Mouse (Mus musculus): ENCODE data around the gene Lrrc23.
"Not testable (repeated sequence)": the region's sequence is repeated elsewhere in the genome, so short reads cannot be mapped to it uniquely, and the experiment has no call there.

Lrrc23 gene

GRCm38 (mm10) chr6:124807986-124808357 is 28.4 kb upstream of the Lrrc23 start:
- in situ Hi-C loops (cut with MboI), result no loop called here

GRCm38 (mm10) chr6:124807366-124807765 is 27.8 kb upstream of the Lrrc23 start:
- in situ Hi-C loops (cut with MboI), result no loop called here

DNA sequence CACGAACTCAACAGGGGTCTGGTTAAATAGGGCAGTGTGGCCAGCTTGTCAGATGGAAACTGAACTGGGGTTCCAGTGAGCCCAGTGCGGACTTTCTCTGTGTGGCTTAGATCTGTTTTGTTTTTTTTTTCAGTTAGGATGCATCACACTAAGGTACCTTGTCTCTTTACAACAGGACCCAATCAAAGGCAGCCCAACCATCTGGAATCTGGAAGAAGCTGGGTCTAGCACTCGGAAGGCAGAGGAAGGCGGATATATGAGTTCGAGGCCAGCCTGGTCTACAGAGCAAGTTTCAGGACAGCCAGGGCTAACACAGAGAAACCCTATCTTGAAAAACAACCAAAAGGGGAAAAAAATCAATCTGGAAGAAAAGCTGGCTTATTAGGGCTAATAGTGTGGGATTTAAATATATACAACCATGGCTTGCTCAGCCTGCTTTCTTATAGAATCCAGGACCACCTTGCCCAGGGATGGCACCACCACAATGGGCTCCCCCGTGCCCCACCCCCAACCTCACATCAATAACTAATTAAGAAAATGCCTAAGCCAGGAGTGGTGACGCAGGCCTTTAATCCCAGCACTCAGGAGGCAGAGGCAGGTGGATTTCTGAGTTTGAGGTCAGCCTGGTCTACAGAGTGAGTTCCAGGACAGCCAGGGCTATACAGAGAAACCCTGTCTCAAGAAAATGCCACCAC is 27.1 kb upstream of the Lrrc23 start:
- in situ Hi-C loops (cut with MboI), result no loop called here

DNA sequence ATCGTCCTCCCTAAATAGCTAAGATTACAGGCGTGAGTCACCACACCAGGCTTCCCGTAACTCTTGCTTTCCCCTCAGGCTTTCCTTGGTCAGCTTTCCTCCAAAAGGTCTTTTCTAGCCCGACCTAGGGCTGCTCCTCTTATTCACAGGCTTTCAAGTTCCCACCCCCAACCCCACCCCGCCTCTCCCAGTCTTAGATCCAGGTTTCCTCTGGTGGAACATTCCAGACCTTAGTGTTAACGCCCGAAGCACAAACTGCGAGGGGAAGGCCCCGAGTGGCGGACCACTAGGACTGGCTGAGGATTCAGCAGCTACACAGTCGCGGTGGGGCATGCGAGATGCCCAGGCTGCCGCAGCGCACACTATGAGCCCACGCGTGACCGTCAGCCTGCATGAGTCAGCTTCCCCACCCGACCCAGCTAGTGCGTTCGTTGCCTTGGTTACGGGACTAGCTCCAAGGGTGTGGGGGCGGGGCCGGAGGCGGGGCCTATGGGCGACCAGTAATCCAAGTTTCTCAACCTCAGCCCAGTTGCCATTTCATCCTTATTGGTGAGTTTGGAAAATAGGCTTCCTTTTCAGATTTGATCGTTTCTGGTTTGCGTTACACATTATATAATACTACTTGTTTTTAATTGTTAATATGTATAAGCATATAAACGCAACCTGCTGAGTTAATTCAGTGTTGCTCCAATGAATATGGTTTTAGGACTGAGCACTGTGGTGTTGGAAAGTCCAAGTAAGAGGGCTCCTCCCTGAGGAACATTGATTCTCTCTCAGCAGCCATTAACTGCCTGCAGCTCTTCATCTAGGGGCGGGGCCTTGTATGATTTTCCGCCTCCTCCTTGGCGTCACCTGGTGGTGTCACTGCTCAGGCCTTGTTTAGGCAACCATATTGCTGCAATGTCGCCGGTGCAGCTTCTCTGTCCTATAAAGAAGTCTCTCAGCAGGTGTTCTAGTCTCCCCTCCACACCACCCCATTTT is 26.1 kb upstream of the Lrrc23 start:
- in situ Hi-C loops (cut with MboI), result no loop called here

DNA sequence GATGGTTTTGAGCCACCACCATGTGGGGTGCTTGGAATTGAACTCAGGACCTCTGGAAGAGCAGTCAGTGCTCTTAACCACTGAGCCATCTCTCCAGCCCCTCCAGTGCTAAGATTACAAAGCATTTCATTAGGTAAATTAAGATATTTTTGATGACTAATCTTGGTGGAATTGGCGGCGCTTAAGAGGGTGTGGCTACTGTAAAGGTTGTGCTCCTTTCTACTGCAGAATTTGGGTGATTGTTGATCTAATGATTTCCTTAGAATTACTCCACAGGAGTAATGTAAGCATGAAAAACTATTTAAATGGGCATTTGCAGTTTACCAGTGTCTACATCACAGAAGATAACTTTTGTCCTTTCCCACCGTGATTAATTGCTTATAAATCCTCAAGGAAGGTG is 24.8 kb upstream of the Lrrc23 start:
- in situ Hi-C loops (cut with MboI), result no loop called here

DNA sequence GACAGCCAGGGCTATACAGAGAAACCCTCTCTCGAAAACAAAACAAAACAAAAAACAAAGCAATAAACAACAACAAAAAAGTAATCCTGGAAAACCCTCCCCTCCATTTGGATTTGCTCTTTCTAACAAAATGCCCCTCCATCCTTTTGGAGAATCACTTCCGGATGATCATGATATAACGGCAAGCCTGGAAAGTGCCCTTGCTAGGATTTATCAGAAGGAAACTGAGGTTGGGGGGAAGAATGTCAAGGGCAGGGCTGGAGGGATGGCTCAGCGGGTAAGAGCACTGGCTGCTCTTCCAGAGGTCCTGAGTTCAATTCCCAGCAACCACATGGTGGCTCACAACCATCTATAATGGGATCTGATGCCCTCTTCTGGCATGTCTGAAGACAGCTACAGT is 24.2 kb upstream of the Lrrc23 start:
- in situ Hi-C loops (cut with MboI), result not testable (repeated sequence)

- in situ Hi-C loops (cut with MboI), result no loop called here
These were observed 23.5 kb upstream of the Lrrc23 start for GRCm38 (mm10) chr6:124803061-124803460.

DNA sequence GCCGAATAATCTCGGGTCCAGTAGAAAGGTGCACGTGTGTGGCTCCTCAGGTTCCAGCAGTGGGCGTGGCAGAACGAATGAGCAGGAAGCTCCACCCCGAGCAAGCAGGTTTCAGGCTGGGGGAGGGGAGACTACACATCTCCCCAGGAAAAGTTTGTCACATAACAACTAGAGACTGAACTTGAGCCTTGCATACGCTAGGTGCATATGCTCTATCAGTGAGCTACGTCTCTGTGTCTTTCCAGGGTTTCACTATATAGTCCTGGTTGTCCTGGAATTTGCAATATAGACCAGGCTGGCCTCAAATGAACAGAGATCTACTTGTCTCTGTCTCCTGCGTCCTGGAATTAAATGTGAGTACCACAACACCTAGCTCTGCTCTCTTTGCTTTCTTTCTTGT is 22.9 kb upstream of the Lrrc23 start:
- in situ Hi-C loops (cut with MboI), result not testable (repeated sequence)

GRCm38 (mm10) chr6:124796200-124796599 is 16.7 kb upstream of the Lrrc23 start:
- in situ Hi-C loops (cut with MboI), result no loop called here

- in situ Hi-C loops (cut with MboI), result no loop called here
These were observed 16.3 kb upstream of the Lrrc23 start for GRCm38 (mm10) chr6:124795781-124796180.

DNA sequence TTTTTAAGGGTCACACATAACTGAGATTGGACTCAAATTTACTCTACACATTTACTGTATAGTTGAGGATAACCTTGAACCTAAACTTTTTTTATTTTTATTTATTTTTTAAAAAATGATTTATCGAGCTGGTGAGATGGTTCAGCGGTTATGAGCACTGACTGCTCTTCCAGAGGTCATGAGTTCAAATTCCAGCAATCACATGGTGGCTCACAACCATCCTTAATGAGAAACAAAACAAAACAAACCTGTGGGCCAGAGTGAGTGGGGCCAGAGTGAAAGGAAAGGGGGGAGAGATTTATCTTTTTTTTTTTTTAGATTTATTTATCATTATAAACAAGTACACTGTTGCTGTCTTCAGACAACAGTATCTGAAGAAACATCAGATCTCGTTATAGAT is 12.4 kb upstream of the Lrrc23 start:
- in situ Hi-C loops (cut with MboI), result no loop called here

DNA sequence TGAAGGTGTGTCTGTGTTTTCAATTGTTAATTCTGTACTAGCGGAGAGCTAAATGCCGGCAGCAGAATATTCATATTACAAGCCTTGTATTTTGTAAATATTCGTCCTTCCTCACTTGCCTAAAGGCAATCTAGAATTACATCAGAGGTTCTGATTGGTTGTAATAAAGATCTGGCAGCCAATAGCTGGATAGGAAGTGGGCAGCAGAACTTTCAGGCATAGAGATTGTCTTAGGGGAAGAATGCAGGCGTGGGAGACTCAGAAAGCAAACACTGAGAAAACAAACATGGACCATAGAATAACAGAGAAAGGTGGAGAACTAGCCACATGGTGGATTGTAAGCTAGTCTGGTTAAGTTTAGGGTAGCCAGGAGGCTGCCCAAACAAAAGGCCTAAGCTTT is 10.6 kb upstream of the Lrrc23 start:
- in situ Hi-C loops (cut with MboI), result no loop called here

DNA sequence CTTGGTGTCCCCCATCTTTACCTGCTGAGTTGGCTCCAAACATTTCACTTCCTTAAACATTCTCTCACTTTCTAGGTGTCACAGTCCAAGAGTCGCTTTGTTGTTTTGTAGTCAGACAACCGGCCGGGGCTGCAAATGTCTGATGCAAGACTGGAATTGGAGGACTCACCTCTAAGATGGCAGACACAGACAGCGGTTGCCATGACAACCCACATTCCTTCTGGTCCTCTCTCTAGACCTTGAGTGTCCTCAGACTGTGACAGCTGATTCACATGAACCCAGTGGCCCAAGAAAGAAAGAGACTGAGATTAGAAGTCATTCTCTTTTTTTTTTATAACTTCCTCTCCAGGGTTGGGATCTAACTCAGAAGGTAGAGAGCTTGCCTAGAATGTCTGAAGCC is 10.0 kb upstream of the Lrrc23 start:
- in situ Hi-C loops (cut with MboI), result no loop called here

DNA sequence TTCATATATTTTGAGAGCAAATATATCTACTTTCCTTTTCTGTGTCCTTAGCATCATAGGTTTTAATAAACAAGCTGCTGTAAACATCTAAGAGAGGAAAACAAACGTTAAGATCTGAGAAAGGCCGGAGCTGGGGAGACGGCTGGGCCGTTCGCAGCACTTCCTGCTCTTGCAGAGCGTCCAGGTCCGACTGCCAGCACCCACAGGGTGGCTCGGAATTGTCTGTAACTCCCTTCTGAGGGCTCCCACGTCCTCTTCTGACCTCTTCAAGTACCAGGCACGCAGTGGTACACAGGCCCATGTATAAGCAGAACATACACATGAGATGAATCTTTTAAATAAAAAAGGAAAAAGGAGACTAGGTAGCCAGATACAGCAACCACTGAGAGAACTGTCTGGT is 8.2 kb upstream of the Lrrc23 start:
- in situ Hi-C loops (cut with MboI), result no loop called here

DNA sequence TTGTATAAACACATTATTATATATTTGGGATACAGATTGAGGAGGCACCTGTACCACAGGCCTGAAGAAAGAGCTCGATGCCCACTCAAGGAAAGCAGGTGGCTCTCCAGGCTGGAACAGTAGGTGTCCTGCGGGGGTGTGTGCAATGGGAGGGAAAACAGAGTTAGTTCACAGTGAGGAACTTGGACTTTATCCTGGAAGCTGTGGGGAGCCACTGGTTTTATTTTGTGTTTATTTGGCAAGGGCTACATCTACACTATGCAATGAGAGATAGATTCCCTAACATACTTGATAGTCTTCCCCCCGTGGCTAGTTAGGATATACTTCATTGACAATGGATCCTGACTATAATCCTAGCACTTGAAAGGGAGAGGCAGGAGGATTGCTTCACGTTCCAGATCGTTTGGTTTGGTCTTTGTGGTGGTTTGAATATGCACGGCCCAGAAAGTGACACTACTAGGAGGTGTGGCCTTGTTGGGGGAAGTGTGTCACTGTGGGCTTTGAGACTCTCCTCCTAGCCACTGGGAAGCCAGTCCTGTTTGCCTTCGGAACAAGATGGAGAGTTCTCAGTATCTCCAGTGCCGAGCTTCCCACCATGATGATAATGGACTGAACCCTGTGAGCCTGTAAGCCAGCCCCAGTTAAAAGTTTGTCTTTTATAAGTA is 7.4 kb upstream of the Lrrc23 start:
- in situ Hi-C loops (cut with MboI), result no loop called here

GRCm38 (mm10) chr6:124782436-124782835 is 2.9 kb upstream of the Lrrc23 start:
- in situ Hi-C loops (cut with MboI), result no loop called here

DNA sequence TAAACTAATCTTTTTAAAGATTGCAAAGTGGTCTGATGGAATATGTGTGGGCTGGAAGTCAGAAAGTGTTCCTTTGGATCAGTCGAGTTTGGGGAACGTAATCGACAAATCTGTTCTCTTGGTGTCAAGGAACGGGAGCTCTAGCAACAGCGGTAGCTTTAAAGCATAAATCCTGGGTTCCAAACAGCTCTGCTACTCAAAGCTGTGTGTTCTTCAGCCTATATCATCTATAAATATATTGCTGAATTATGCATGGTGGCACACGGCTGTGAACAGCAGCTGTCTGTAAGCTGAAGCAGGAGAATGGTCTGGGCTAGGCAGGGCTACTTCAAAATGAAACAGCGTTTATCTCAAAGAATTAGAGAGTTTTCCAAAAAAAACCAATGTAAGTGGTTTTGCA is 1.4 kb upstream of the Lrrc23 start:
- in situ Hi-C loops (cut with MboI), result no loop called here

DNA sequence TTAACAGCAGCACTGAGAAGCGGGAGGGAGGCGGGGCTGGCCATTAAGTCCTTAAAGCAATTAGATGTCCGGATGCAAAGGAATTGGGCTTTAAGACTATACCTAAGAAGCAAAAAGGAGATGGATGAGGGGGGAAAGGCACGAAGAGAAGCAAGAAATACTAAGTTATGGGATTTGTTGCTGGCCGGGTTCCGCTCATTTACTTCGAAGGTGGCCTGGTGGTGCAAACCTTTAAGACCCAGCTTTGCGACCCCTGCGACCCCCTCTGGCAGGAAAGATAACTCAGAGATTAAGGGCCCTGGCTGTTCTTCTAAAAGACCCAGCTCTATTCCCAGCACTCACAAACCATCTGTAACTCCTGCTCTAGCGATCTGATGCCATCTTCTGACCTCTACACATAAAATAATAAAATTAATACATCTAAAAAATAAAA is 473 bp upstream of the Lrrc23 start:
- in situ Hi-C loops (cut with MboI), result no loop called here

DNA sequence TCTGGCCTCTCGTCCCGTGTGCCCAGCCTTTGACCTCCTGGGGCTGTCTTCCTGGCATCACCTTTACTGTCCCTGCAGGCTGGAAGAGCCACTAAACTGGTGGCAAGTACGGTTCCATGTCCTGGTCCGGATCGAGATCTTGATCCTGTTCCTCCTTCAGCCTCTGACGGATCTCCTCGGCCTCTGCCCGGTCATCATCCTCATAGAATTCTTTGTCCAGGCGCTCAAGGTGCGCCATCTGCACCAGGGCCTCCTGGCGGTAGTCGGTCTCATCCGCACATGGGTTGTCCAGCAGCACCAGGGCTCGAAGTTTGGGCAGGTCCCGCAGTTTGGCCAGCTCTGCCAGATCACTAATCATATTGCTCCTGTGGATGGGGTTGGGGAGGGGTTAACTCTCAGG is 9.0 kb downstream of the Lrrc23 start:
- in situ Hi-C loops (cut with MboI), result no loop called here

GRCm38 (mm10) chr6:124770013-124770412 is 9.5 kb downstream of the Lrrc23 start:
- in situ Hi-C loops (cut with MboI), result no loop called here

DNA sequence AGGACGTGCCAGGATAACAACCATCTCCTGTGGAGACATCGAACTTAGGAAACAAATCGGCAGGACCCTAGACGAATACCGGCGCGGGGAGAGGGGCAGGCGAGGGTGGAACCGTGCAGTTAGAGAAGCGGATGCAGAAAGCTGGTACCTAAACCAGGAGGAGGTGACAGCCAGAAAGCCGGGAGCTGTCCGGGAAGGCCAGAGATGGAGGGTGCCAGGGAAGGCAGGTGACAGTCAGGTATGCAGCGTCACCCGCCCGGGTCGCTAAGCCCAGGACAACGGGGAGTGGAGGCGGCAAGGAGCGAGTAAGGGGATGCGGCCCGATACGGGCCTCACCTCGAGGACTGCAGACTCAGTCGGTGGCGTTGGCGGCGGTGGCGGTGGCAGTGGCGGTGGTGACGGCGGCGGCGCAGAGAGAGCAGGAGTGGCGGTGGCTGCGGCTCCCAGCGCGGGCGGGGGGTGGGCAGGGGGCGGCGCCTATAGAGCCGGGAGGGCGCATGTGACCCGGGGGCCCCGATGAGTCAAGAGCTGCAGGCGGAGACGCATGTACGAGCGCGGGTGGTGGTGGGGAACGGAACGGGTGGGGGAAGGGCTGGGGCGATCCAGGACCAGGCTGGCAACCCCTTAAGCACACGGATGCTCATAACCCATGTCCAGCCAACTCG is 10.3 kb downstream of the Lrrc23 start, which contains the start of gene Eno2:
Eno2 (minus strand) TSS at position 573 of the 665 bp plus-strand sequence.
- in situ Hi-C loops (cut with MboI), result no loop called here

- in situ Hi-C loops (cut with MboI), result no loop called here
These were observed 10.9 kb downstream of the Lrrc23 start for GRCm38 (mm10) chr6:124768704-124769044.

Measured in mature B cell (primary cell).